Comparison of ENCODE assay signal across 8 mouse cellular contexts in the genomic region with DNA sequence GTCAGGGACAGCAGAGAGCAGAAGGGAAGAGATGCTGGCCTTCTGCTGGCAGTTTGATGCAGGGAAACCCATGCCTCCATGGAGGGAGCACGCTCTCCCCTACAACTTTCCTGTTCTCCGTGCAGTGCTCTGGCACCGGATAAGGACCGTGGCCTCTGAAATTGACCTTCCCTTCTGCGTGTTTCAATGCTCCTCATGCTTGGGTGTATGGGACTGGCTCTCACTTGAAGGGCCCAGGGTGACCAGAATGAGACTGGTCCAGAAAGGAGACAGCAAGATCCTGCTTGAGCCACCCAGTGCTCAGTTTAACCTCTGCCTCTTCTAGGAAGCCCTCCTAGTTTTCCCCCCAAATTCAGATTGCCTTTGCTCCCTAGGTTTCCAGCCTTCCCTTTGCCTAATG. TPM values are rescaled to one million over a fixed set of nuclear protein-coding genes. Genes with fewer than 3 reads are reported as not detected.
DNase-seq lines count a peak whose midpoint lies in the region; ATAC-seq and TF ChIP-seq lines count a peak whose summit lies in the region.

No protein-coding gene starts in this region.

- H3K9ac ChIP-seq in heart, embryonic 11.5 days (ENCODE audit: low read depth, low read length) = no peak overlapping the region
- H3K9ac ChIP-seq in lung, postnatal 0 days (replicated peaks; ENCODE audit: low read depth) = no peak overlapping the region
- H3K9ac ChIP-seq in liver, embryonic 11.5 days (ENCODE audit: low read depth, low read length) = no peak overlapping the region

- DNase-seq in heart, postnatal 36 days = no peak
- DNase-seq in lung, postnatal 0 days (ENCODE audit: low spot score) = no peak
- no peak for DNase-seq in lung, postnatal 10 days
- DNase-seq in liver, embryonic 11.5 days (ENCODE audit: low spot score) = no peak
- DNase-seq in urinary bladder, postnatal 36 days (ENCODE audit: low spot score in 2 of 2) = no peak
- no peak for DNase-seq in cerebellum, postnatal 4 days (ENCODE audit: low spot score in 2 of 2)

- 0 out of 2 replicates have a peak overlapping the region, but pooled peaks have one; percentile 41 for H3K27ac ChIP-seq in heart, embryonic 11.5 days (ENCODE audit: low read depth, low read length)
- H3K27ac ChIP-seq in lung, postnatal 0 days (ENCODE audit: low read length) = peak overlapping the region; percentile 83
- H3K27ac ChIP-seq in liver, embryonic 11.5 days (ENCODE audit: low read depth, low read length) = peak overlapping the region; percentile 42; the same call in 1 of the 2 replicates
- peak overlapping the region; percentile 65; the same call in 1 of the 2 replicates for H3K27ac ChIP-seq in olfactory bulb, adult 2 months (ENCODE audit: insufficient read depth, low read depth, low read length)

- H3K4me2 ChIP-seq in heart, embryonic 11.5 days = no peak overlapping the region
- H3K4me2 ChIP-seq in lung, postnatal 0 days (replicated peaks; ENCODE audit: low read depth, low read length) = no peak overlapping the region
- peak overlapping the region; percentile 1; the same call in 1 of the 2 replicates for H3K4me2 ChIP-seq in liver, embryonic 11.5 days

- H3K4me3 ChIP-seq in heart, embryonic 11.5 days (ENCODE audit: low read depth, low read length) = no peak overlapping the region
- H3K4me3 ChIP-seq in lung, postnatal 0 days (ENCODE audit: low read depth, low read length) = no peak overlapping the region
- H3K4me3 ChIP-seq in liver, embryonic 11.5 days (ENCODE audit: low read depth, low read length) = no peak overlapping the region
- H3K4me3 ChIP-seq in olfactory bulb, adult 2 months (ENCODE audit: insufficient read depth, low read depth, low read length) = no peak overlapping the region

- intact Hi-C loops in heart, postnatal 36 days (cut with DNase I) = loop anchor here (1.0 to 5.0 kb wide), 2 partner anchors 51 to 129 kb away; no protein-coding TSS in a partner anchor

- no peaks in the 10 kb centered on the region for H3K36me3 ChIP-seq in heart, embryonic 11.5 days (ENCODE audit: control insufficient read depth, insufficient read depth, low read length)
- no peaks in the 10 kb centered on the region for H3K36me3 ChIP-seq in lung, postnatal 0 days (ENCODE audit: insufficient read depth, low read length)
- H3K36me3 ChIP-seq in liver, embryonic 11.5 days (ENCODE audit: control insufficient read depth, insufficient read depth, low read length) = peaks cover 27% of the 10 kb centered on the region

- no peaks in the 10 kb centered on the region for H3K27me3 ChIP-seq in heart, embryonic 11.5 days (ENCODE audit: control insufficient read depth, insufficient read depth, low read length)
- no peaks in the 10 kb centered on the region for H3K27me3 ChIP-seq in lung, postnatal 0 days (replicated peaks; ENCODE audit: insufficient read depth, low read length)
- no peaks in the 10 kb centered on the region for H3K27me3 ChIP-seq in liver, embryonic 11.5 days (replicated peaks; ENCODE audit: control insufficient read depth, insufficient read depth, low read length)

- peaks cover 14% of the 10 kb centered on the region for H3K4me1 ChIP-seq in heart, embryonic 11.5 days (ENCODE audit: control insufficient read depth, insufficient read depth, low read length)
- H3K4me1 ChIP-seq in lung, postnatal 0 days (ENCODE audit: insufficient read depth, low read depth, low read length) = peaks cover 15% of the 10 kb centered on the region; the same call in 1 of the 2 replicates
- H3K4me1 ChIP-seq in liver, embryonic 11.5 days (replicated peaks; ENCODE audit: control insufficient read depth, insufficient read depth, low read length) = peaks cover 59% of the 10 kb centered on the region
- peaks cover 53% of the 10 kb centered on the region for H3K4me1 ChIP-seq in olfactory bulb, adult 2 months (ENCODE audit: control insufficient read depth, insufficient read depth, low read length)

- TF ChIP-seq POLR2A in olfactory bulb, adult 2 months (IDR thresholded peaks at IDR 0.05; ENCODE audit: insufficient read depth, low read depth, low read length) = no peak

- no peak for TF ChIP-seq EP300 in lung, postnatal 0 days (IDR thresholded peaks at IDR 0.05)

- H3K9me3 ChIP-seq in heart, embryonic 11.5 days (replicated peaks; ENCODE audit: control insufficient read depth, low read length) = no peaks in the 10 kb centered on the region
- H3K9me3 ChIP-seq in lung, postnatal 0 days (ENCODE audit: low read length) = no peaks in the 10 kb centered on the region
- H3K9me3 ChIP-seq in liver, embryonic 11.5 days (ENCODE audit: control insufficient read depth, low read length) = no peaks in the 10 kb centered on the region

- no peak for ATAC-seq in heart, embryonic 11.5 days (replicated peaks; ENCODE audit: insufficient number of reproducible peaks, low FRiP score, low TSS enrichment)
- ATAC-seq in lung, postnatal 0 days = no peak
- peak; percentile 1; the same call in 1 of the 2 replicates for ATAC-seq in liver, embryonic 11.5 days (replicated peaks; ENCODE audit: low FRiP score)

- WGBS in heart, embryonic 11.5 days (ENCODE audit: insufficient replicate concordance) = 62% methylated on average over 5 of the region's 5 CpGs
- 58% methylated on average over 5 of the region's 5 CpGs for WGBS in lung, postnatal 0 days
- 50% methylated on average over 5 of the region's 5 CpGs for WGBS in liver, embryonic 11.5 days
- WGBS in olfactory bulb, adult 2 months = 63% methylated on average over 5 of the region's 5 CpGs

- TF ChIP-seq CTCF in lung, postnatal 0 days (IDR thresholded peaks at IDR 0.05) = no peak
- no peak for TF ChIP-seq CTCF in olfactory bulb, adult 2 months (IDR thresholded peaks at IDR 0.05; ENCODE audit: insufficient read depth, low read depth, low read length)

RNA-seq across cellular contexts. Expression of a gene that starts 16.3 kb away (rescaled TPM):
- polyA plus RNA-seq in heart, embryonic 11.5 days (2014; fragmentation: Nextera tagmentation; extraction: Ambion mirVana) = 2.0 and 4.5 TPM in 2 replicates
- total RNA-seq in heart, postnatal 36 days (2021) = 1 to 10 TPM; 1.9 to 2.1 TPM
- polyA plus RNA-seq in lung, postnatal 0 days (2015; fragmentation: Nextera tagmentation; extraction: Ambion mirVana) = 4.8 and 5.3 TPM in 2 replicates
- polyA plus RNA-seq in liver, embryonic 11.5 days (2014; fragmentation: Nextera tagmentation; extraction: Ambion mirVana) = 11.8 and 11.9 TPM in 2 replicates
- not detected in 2 replicates for polyA plus RNA-seq in olfactory bulb, adult 2 months (2012; ENCODE audit: insufficient read depth, insufficient read length, low replicate concordance, missing spikeins)

RNA-seq across cellular contexts. Expression of a gene that starts 26.6 kb away (rescaled TPM):
- 6.4 and 7.5 TPM in 2 replicates for polyA plus RNA-seq in heart, embryonic 11.5 days (2014; fragmentation: Nextera tagmentation; extraction: Ambion mirVana)
- 10 to 100 TPM; 42.5 to 62.0 TPM for total RNA-seq in heart, postnatal 36 days (2021)
- polyA plus RNA-seq in lung, postnatal 0 days (2015; fragmentation: Nextera tagmentation; extraction: Ambion mirVana) = 33.9 and 39.0 TPM in 2 replicates
- 125 and 137 TPM in 2 replicates for polyA plus RNA-seq in liver, embryonic 11.5 days (2014; fragmentation: Nextera tagmentation; extraction: Ambion mirVana)
- not detected in 2 replicates for polyA plus RNA-seq in olfactory bulb, adult 2 months (2012; ENCODE audit: insufficient read depth, insufficient read length, low replicate concordance, missing spikeins)

RNA-seq across cellular contexts. Expression of a gene that starts 53.7 kb away (rescaled TPM):
- not detected in 2 replicates for polyA plus RNA-seq in heart, embryonic 11.5 days (2014; fragmentation: Nextera tagmentation; extraction: Ambion mirVana)
- total RNA-seq in heart, postnatal 36 days (2021) = not detected
- polyA plus RNA-seq in lung, postnatal 0 days (2015; fragmentation: Nextera tagmentation; extraction: Ambion mirVana) = 3.1 and 3.9 TPM in 2 replicates
- 0.26 TPM in 1 of 2 replicates, not detected in the other for polyA plus RNA-seq in liver, embryonic 11.5 days (2014; fragmentation: Nextera tagmentation; extraction: Ambion mirVana)
- not detected in 2 replicates for polyA plus RNA-seq in olfactory bulb, adult 2 months (2012; ENCODE audit: insufficient read depth, insufficient read length, low replicate concordance, missing spikeins)
